In the genomic region with DNA sequence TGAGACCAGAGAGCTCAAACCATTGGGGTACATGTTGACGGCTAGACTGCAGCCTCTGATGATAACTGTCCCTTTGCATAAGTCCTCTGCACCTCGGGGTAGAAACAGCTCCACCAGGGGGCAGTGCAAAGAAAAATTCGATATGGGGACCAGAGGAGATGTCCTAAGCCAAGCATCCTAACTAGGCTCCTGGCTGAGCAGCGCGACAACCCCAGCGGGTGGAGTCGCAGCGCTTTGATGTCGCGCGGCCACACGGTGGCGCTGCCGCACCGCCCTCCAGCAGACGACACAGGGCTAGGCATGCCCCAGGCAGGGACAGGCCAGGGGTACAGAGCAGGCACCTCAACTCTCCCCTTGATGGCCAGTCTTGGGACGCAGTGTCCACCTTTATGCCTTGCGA, we compare ENCODE assay signal across 7 mouse cellular contexts.
DNase-seq lines count a peak whose midpoint lies in the region; ATAC-seq and TF ChIP-seq lines count a peak whose summit lies in the region.

No protein-coding gene starts in this region.

- H3K79me2 ChIP-seq in heart, adult 2 months (replicated peaks; ENCODE audit: control insufficient read depth, insufficient read depth, low read length) = no peaks in the 10 kb centered on the region

- TF ChIP-seq EP300 in heart, adult 2 months (IDR thresholded peaks at IDR 0.05; ENCODE audit: insufficient read depth, low read depth, low read length) = peak; percentile 87; the same call in 1 of the 2 replicates

- peak; percentile 83 for ATAC-seq in embryonic facial prominence, embryonic 12.5 days (ENCODE audit: insufficient number of reproducible peaks, insufficient read depth, low FRiP score, low TSS enrichment)
- ATAC-seq in limb, embryonic 12.5 days (ENCODE audit: insufficient number of reproducible peaks, insufficient read depth, low FRiP score, low TSS enrichment, low read depth) = peak; percentile 74; the same call in 1 of the 2 replicates
- peak; percentile 79 for ATAC-seq in midbrain, embryonic 15.5 days (replicated peaks)

- intact Hi-C loops in heart, adult 2 months (cut with DNase I) = loop anchor here (2.0 to 5.0 kb wide), 4 partner anchors 658 to 1023 kb away; a partner anchor contains a TSS

- TF ChIP-seq CTCF in heart, adult 2 months (IDR thresholded peaks at IDR 0.05) = peak; percentile 98
- peak; percentile 92 for TF ChIP-seq CTCF in kidney, adult 2 months (conservative IDR thresholded peaks at IDR 0.05; ENCODE audit: insufficient read depth, insufficient read length, low read depth, low read length)
- TF ChIP-seq CTCF in spleen, adult 2 months (IDR thresholded peaks at IDR 0.05; ENCODE audit: extremely low read depth, insufficient read depth, insufficient read length, insufficient replicate concordance) = peak; percentile 97

- no peaks in the 10 kb centered on the region for H3K36me3 ChIP-seq in embryonic facial prominence, embryonic 12.5 days
- no peaks in the 10 kb centered on the region for H3K36me3 ChIP-seq in heart, adult 2 months (ENCODE audit: control insufficient read depth, insufficient read depth, low read length)
- no peaks in the 10 kb centered on the region for H3K36me3 ChIP-seq in kidney, adult 2 months (ENCODE audit: control insufficient read depth, insufficient read depth, low read length)
- no peaks in the 10 kb centered on the region for H3K36me3 ChIP-seq in limb, embryonic 12.5 days
- no peaks in the 10 kb centered on the region for H3K36me3 ChIP-seq in midbrain, embryonic 15.5 days (replicated peaks)
- no peaks in the 10 kb centered on the region for H3K36me3 ChIP-seq in spleen, adult 2 months (ENCODE audit: control insufficient read depth, insufficient read depth, low read length)

- peaks cover 12% of the 10 kb centered on the region; the same call in 1 of the 2 replicates for H3K27me3 ChIP-seq in embryonic facial prominence, embryonic 12.5 days
- no peaks in the 10 kb centered on the region for H3K27me3 ChIP-seq in heart, adult 2 months (ENCODE audit: control insufficient read depth, insufficient read depth, low read length)
- no peaks in the 10 kb centered on the region for H3K27me3 ChIP-seq in kidney, adult 2 months (replicated peaks; ENCODE audit: control insufficient read depth, insufficient read depth, low read length)
- peaks cover 13% of the 10 kb centered on the region; the same call in 1 of the 2 replicates for H3K27me3 ChIP-seq in limb, embryonic 12.5 days
- no peaks in the 10 kb centered on the region for H3K27me3 ChIP-seq in midbrain, embryonic 15.5 days (replicated peaks)
- no peaks in the 10 kb centered on the region for H3K27me3 ChIP-seq in spleen, adult 2 months (ENCODE audit: control insufficient read depth, insufficient read depth, low read length)

- DNase-seq in adrenal gland, postnatal 10 days = peak; percentile 89
- peak; percentile 83 for DNase-seq in heart, adult 2 months
- peak; percentile 75 for DNase-seq in kidney, adult 2 months
- DNase-seq in spleen, adult 2 months (ENCODE audit: low read depth in 1 of 2, low spot score in 2 of 2) = peak; percentile 45 to 67

- peak overlapping the region; percentile 13; the same call in 1 of the 2 replicates for H3K4me2 ChIP-seq in embryonic facial prominence, embryonic 12.5 days (replicated peaks)
- H3K4me2 ChIP-seq in limb, embryonic 12.5 days = peak overlapping the region; percentile 9; the same call in 1 of the 2 replicates
- H3K4me2 ChIP-seq in midbrain, embryonic 15.5 days = peak overlapping the region; percentile 33

- H3K4me1 ChIP-seq in embryonic facial prominence, embryonic 12.5 days = no peaks in the 10 kb centered on the region
- no peaks in the 10 kb centered on the region for H3K4me1 ChIP-seq in heart, adult 2 months (ENCODE audit: control insufficient read depth, insufficient read depth, low read length)
- H3K4me1 ChIP-seq in kidney, adult 2 months (ENCODE audit: control insufficient read depth, insufficient read depth, low read length) = no peaks in the 10 kb centered on the region
- peaks cover 16% of the 10 kb centered on the region; the same call in 1 of the 2 replicates for H3K4me1 ChIP-seq in limb, embryonic 12.5 days (replicated peaks)
- peaks cover 42% of the 10 kb centered on the region for H3K4me1 ChIP-seq in midbrain, embryonic 15.5 days
- H3K4me1 ChIP-seq in spleen, adult 2 months (ENCODE audit: control insufficient read depth, insufficient read depth, insufficient read length) = no peaks in the 10 kb centered on the region

- no peak overlapping the region for H3K4me3 ChIP-seq in embryonic facial prominence, embryonic 12.5 days
- H3K4me3 ChIP-seq in heart, adult 2 months = no peak overlapping the region
- H3K4me3 ChIP-seq in kidney, adult 2 months (ENCODE audit: insufficient read depth, low read depth, low read length) = no peak overlapping the region
- H3K4me3 ChIP-seq in limb, embryonic 12.5 days (replicated peaks) = no peak overlapping the region
- H3K4me3 ChIP-seq in midbrain, embryonic 15.5 days = no peak overlapping the region
- no peak overlapping the region for H3K4me3 ChIP-seq in spleen, adult 2 months (ENCODE audit: extremely low read depth, insufficient read depth, insufficient read length)

- 4% methylated on average over 18 of the region's 18 CpGs for WGBS in embryonic facial prominence, embryonic 12.5 days
- 4% methylated on average over 18 of the region's 18 CpGs for WGBS in heart, adult 2 months
- 4% methylated on average over 18 of the region's 18 CpGs for WGBS in kidney, adult 2 months
- WGBS in limb, embryonic 12.5 days = 4% methylated on average over 18 of the region's 18 CpGs
- 2% methylated on average over 18 of the region's 18 CpGs for WGBS in midbrain, embryonic 15.5 days
- 5% methylated on average over 18 of the region's 18 CpGs for WGBS in spleen, adult 2 months

- no peaks in the 10 kb centered on the region for H3K9me3 ChIP-seq in embryonic facial prominence, embryonic 12.5 days
- H3K9me3 ChIP-seq in limb, embryonic 12.5 days = no peaks in the 10 kb centered on the region
- H3K9me3 ChIP-seq in midbrain, embryonic 15.5 days = no peaks in the 10 kb centered on the region

- H3K9ac ChIP-seq in embryonic facial prominence, embryonic 12.5 days = no peak overlapping the region
- no peak overlapping the region for H3K9ac ChIP-seq in heart, adult 2 months (ENCODE audit: low read depth, low read length)
- no peak overlapping the region for H3K9ac ChIP-seq in limb, embryonic 12.5 days (replicated peaks)
- H3K9ac ChIP-seq in midbrain, embryonic 15.5 days = no peak overlapping the region

- no peak overlapping the region for H3K27ac ChIP-seq in embryonic facial prominence, embryonic 12.5 days
- no peak overlapping the region for H3K27ac ChIP-seq in heart, adult 2 months
- no peak overlapping the region for H3K27ac ChIP-seq in kidney, adult 2 months (ENCODE audit: insufficient read depth, low read depth, low read length)
- H3K27ac ChIP-seq in limb, embryonic 12.5 days = no peak overlapping the region
- H3K27ac ChIP-seq in midbrain, embryonic 15.5 days = no peak overlapping the region
- no peak overlapping the region for H3K27ac ChIP-seq in spleen, adult 2 months (ENCODE audit: insufficient read depth, low read length)

- no peak for TF ChIP-seq POLR2A in heart, adult 2 months (IDR thresholded peaks at IDR 0.05; ENCODE audit: insufficient read depth, low read depth, low read length)
- no peak for TF ChIP-seq POLR2A in kidney, adult 2 months (IDR thresholded peaks at IDR 0.05; ENCODE audit: low read depth, low read length)
- TF ChIP-seq POLR2A in spleen, adult 2 months (IDR thresholded peaks at IDR 0.05; ENCODE audit: low read depth, low read length) = no peak
